In the genomic region with DNA sequence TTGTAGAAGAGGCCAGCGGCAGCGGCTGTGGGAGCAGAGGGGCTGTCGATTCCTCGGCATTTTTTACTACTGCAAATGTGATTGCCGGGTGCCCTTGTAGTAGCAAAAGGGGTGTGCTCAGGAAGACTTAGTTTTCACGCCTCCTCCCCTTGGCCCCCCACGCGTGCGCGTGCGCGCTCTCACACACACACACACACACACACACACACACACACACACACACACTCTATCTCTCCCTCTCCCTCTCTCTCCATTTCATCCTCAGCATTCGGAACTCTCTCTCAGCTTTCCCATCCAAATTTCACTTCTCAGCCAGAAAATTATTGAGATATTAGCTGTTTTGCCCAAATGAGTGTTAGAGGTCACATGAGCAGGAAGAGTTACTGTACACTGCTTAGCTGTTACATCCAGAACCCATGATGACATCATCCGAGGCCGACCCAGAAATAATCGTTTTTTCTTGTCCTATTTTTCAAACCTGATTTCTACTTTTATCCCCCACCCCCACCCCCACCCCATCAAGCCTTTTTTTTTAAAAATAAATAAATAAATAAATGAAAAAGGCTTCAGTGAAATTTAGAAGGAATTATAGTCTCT, we compare ENCODE assay signal across 9 mouse cellular contexts. TPM values are rescaled to one million over a fixed set of nuclear protein-coding genes. Genes with fewer than 3 reads are reported as not detected.
A peak's percentile ranks its signal among the peaks of the same experiment; 100 is the strongest.
DNase-seq lines count a peak whose midpoint lies in the region; ATAC-seq and TF ChIP-seq lines count a peak whose summit lies in the region.
"Had no signal": no experiment of that assay in that cellular context is flagged by ENCODE, and none has a peak within 500 bp of the region (broad histone marks: within the 10 kb centered on the region; RNA-seq: fewer than 3 reads in every experiment).

No protein-coding gene starts in this region.

- no peak for ATAC-seq in heart, embryonic 15.5 days (replicated peaks; ENCODE audit: insufficient number of reproducible peaks, insufficient read depth, low FRiP score, low read depth)
- ATAC-seq in hindbrain, postnatal 0 days = peak; percentile 71
- ATAC-seq in midbrain, embryonic 16.5 days = peak; percentile 21; the same call in 1 of the 2 replicates
- no peak for ATAC-seq in megakaryocyte progenitor cell, adult 5-6 weeks (replicated peaks; ENCODE audit: poor library complexity)

- H3K27me3 ChIP-seq in heart, embryonic 15.5 days = no peaks in the 10 kb centered on the region
- H3K27me3 ChIP-seq in hindbrain, postnatal 0 days (ENCODE audit: insufficient read depth, low read length) = no peaks in the 10 kb centered on the region
- H3K27me3 ChIP-seq in midbrain, embryonic 16.5 days (ENCODE audit: control insufficient read depth, insufficient read depth, low read depth, low read length) = no peaks in the 10 kb centered on the region

- WGBS in heart, embryonic 15.5 days = 59% methylated on average over 16 of the region's 16 CpGs
- WGBS in hindbrain, postnatal 0 days = 20% methylated on average over 15 of the region's 16 CpGs
- WGBS in midbrain, embryonic 16.5 days = 17% methylated on average over 16 of the region's 16 CpGs

- H3K4me3 ChIP-seq in heart, embryonic 15.5 days = 0 out of 2 replicates have a peak overlapping the region, but pooled peaks have one; percentile 43
- peak overlapping the region; percentile 66 for H3K4me3 ChIP-seq in hindbrain, postnatal 0 days (ENCODE audit: low read length)
- H3K4me3 ChIP-seq in midbrain, embryonic 16.5 days (ENCODE audit: low read depth, low read length) = peak overlapping the region; percentile 78
- H3K4me3 ChIP-seq: erythroblast, embryonic 14.5 days had no signal

- no peak for TF ChIP-seq CTCF in hindbrain, postnatal 0 days (IDR thresholded peaks at IDR 0.05; ENCODE audit: low read depth)

- H3K4me2 ChIP-seq in heart, embryonic 15.5 days = peak overlapping the region; percentile 79
- H3K4me2 ChIP-seq in hindbrain, postnatal 0 days (ENCODE audit: low read depth, low read length) = peak overlapping the region; percentile 75
- H3K4me2 ChIP-seq in midbrain, embryonic 16.5 days (ENCODE audit: low read length) = peak overlapping the region; percentile 81

- intact Hi-C loops in heart, postnatal 14 days (cut with DNase I) = no loop called here

- H3K36me3 ChIP-seq in heart, embryonic 15.5 days = no peaks in the 10 kb centered on the region
- H3K36me3 ChIP-seq in hindbrain, postnatal 0 days (ENCODE audit: insufficient read depth, low read length) = no peaks in the 10 kb centered on the region
- no peaks in the 10 kb centered on the region for H3K36me3 ChIP-seq in midbrain, embryonic 16.5 days (ENCODE audit: control insufficient read depth, insufficient read depth, low read length)

- no peak overlapping the region for H3K9ac ChIP-seq in heart, embryonic 15.5 days
- peak overlapping the region; percentile 81 for H3K9ac ChIP-seq in hindbrain, postnatal 0 days (replicated peaks; ENCODE audit: low read length)
- H3K9ac ChIP-seq in midbrain, embryonic 16.5 days (ENCODE audit: low read depth, low read length) = peak overlapping the region; percentile 97

- no peak for DNase-seq in heart, postnatal 14 days
- peak; percentile 81 for DNase-seq in cerebellum, adult 9-10 months
- peak; percentile 85 for DNase-seq in hindbrain, postnatal 0 days (ENCODE audit: low spot score)
- no peak for DNase-seq in thymus, postnatal 4 days
- no peak for DNase-seq in gastrocnemius, postnatal 4 days (ENCODE audit: low spot score in 2 of 2)

- no peak overlapping the region for H3K27ac ChIP-seq in heart, embryonic 15.5 days
- H3K27ac ChIP-seq in hindbrain, postnatal 0 days = peak overlapping the region; percentile 97
- H3K27ac ChIP-seq in midbrain, embryonic 16.5 days (ENCODE audit: low read length) = peak overlapping the region; percentile 96

- H3K9me3 ChIP-seq in heart, embryonic 15.5 days (replicated peaks) = no peaks in the 10 kb centered on the region
- no peaks in the 10 kb centered on the region for H3K9me3 ChIP-seq in hindbrain, postnatal 0 days (ENCODE audit: low read length)
- no peaks in the 10 kb centered on the region for H3K9me3 ChIP-seq in midbrain, embryonic 16.5 days (replicated peaks; ENCODE audit: control insufficient read depth, low read length, poor library complexity, severe bottlenecking)

- H3K4me1 ChIP-seq in heart, embryonic 15.5 days (replicated peaks) = peaks cover 17% of the 10 kb centered on the region
- peaks cover 14% of the 10 kb centered on the region; the same call in 1 of the 2 replicates for H3K4me1 ChIP-seq in hindbrain, postnatal 0 days (ENCODE audit: insufficient read depth, low read length)
- peaks cover 18% of the 10 kb centered on the region for H3K4me1 ChIP-seq in midbrain, embryonic 16.5 days (ENCODE audit: control insufficient read depth, insufficient read depth, low read length)

RNA-seq across cellular contexts. Expression of gene Pebp1, which starts 45.4 kb away (rescaled TPM):
- polyA plus RNA-seq in heart, embryonic 15.5 days (2015; fragmentation: Nextera tagmentation; extraction: Ambion mirVana) = 543 and 632 TPM in 2 replicates
- total RNA-seq in heart, postnatal 14 days (2021) = 100 to 1,000 TPM; 399 to 443 TPM
- 1,096 and 1,413 TPM in 2 replicates for total RNA-seq in hindbrain, postnatal 0 days (2014; rRNA removed)
- 1,008 and 1,032 TPM in 2 replicates for polyA plus RNA-seq in hindbrain, postnatal 0 days (2015; fragmentation: Nextera tagmentation; extraction: Ambion mirVana)
- polyA plus RNA-seq in midbrain, embryonic 16.5 days (2015; fragmentation: Nextera tagmentation; extraction: Ambion mirVana) = 1,070 and 1,134 TPM in 2 replicates
- 286 and 347 TPM in 2 replicates for total RNA-seq in megakaryocyte progenitor cell, adult 5-6 weeks (2015)
- total RNA-seq in megakaryocyte progenitor cell, adult 5-6 weeks (2017) = 131 and 158 TPM in 2 replicates
- total RNA-seq in gastrocnemius, postnatal 4 days (2021) = 100 to 1,000 TPM; 301 to 327 TPM

Comparison
In these comparisons a context has a peak if more than half of its experiments do, and no peak if none do; other contexts are left out.
1. ATAC-seq: peak in hindbrain, postnatal 0 days (single experiment) and midbrain, embryonic 16.5 days (single experiment); none in heart, embryonic 15.5 days (single experiment) and megakaryocyte progenitor cell, adult 5-6 weeks (single experiment).
2. DNase-seq: peak in cerebellum, adult 9-10 months (single experiment) and hindbrain, postnatal 0 days (single experiment); none in heart, postnatal 14 days (0 of 2), thymus, postnatal 4 days (single experiment) and gastrocnemius, postnatal 4 days (0 of 2).
3. Peak in every context shown above with its lines, with median percentiles within 50 percentile points of each other: H3K4me2 ChIP-seq and H3K4me3 ChIP-seq.